Mouse (Mus musculus) ES-E14 (cell line): ENCODE data around the gene Itga6. TPM values are rescaled to one million over a fixed set of nuclear protein-coding genes. Genes with fewer than 3 reads are reported as not detected.
A peak's percentile ranks its signal among the peaks of the same experiment; 100 is the strongest.
"Not testable (repeated sequence)": the region's sequence is repeated elsewhere in the genome, so short reads cannot be mapped to it uniquely, and the experiment has no call there.

Experiments
- DNase-seq: peaks from one replicate; pipeline ENCODE4 v3.0.0-alpha.2; 2013; ENCODE audit warnings: low read depth, low spot score
- H3K27ac ChIP-seq: 2 replicates; pipeline ENCODE4 v1.5.1; 2012; ENCODE audit warnings: low read depth, mild to moderate bottlenecking, low read length, moderate library complexity, mixed read lengths; ENCODE audit not compliant: poor library complexity, insufficient read depth, severe bottlenecking
- H3K36me3 ChIP-seq: 2 replicates; pipeline ENCODE4 v1.6.1; 2012; ENCODE audit warnings: mild to moderate bottlenecking, low read length, moderate library complexity, mixed read lengths; ENCODE audit not compliant: control insufficient read depth, poor library complexity, insufficient read depth, severe bottlenecking
- H3K4me1 ChIP-seq, 2 experiments: fragments of 150-350 bp in 1 of 2; sonication (generic) in 1 of 2; 2 replicates each; pipeline ENCODE4 v1.6.1; 2012; ENCODE audit warnings: low read length in 2 of 2, mild to moderate bottlenecking in 1 of 2, mixed read lengths in 1 of 2; ENCODE audit not compliant: control insufficient read depth in 2 of 2, insufficient read depth in 2 of 2, poor library complexity in 1 of 2
- H3K4me3 ChIP-seq, 2 experiments: fragments of 150-350 bp in 1 of 2; sonication (generic) in 1 of 2; 2 replicates each; pipeline ENCODE4 v1.5.1; 2012; ENCODE audit warnings: low read length in 2 of 2, low read depth in 1 of 2, mild to moderate bottlenecking in 1 of 2, mixed read lengths in 1 of 2; ENCODE audit not compliant: insufficient read depth in 1 of 2, poor library complexity in 1 of 2, severe bottlenecking in 1 of 2
- H3K9ac ChIP-seq: 2 replicates; pipeline ENCODE4 v1.6.1; 2012; ENCODE audit warnings: low read depth, mild to moderate bottlenecking, low read length, mixed read lengths; ENCODE audit not compliant: poor library complexity, insufficient read depth, severe bottlenecking
- H3K9me3 ChIP-seq: fragments of 150-350 bp; sonication (generic); 2 replicates; pipeline ENCODE4 v1.6.1; 2012; ENCODE audit warnings: low read depth, mild to moderate bottlenecking, low read length; ENCODE audit not compliant: control insufficient read depth, insufficient read depth
- CHD2 ChIP-seq: IDR thresholded peaks from 2 replicates; pipeline ENCODE4 v1.6.1; 2014; ENCODE audit warnings: mild to moderate bottlenecking, low read depth, low read length, inconsistent platforms
- HCFC1 ChIP-seq: IDR thresholded peaks from 2 replicates; pipeline ENCODE4 v1.6.1; 2012; ENCODE audit warnings: low read length, inconsistent platforms, borderline replicate concordance; ENCODE audit not compliant: insufficient read depth
- MAFK ChIP-seq: IDR thresholded peaks from 2 replicates; pipeline ENCODE4 v1.6.1; 2014; ENCODE audit warnings: mild to moderate bottlenecking, low read depth, low read length, inconsistent platforms; ENCODE audit not compliant: insufficient read depth
- ZC3H11A ChIP-seq: IDR thresholded peaks from 2 replicates; pipeline ENCODE4 v1.6.1; 2012; ENCODE audit warnings: low read depth, mild to moderate bottlenecking, inconsistent platforms, low read length, borderline replicate concordance
- ZNF384 ChIP-seq: IDR thresholded peaks from 2 replicates; pipeline ENCODE4 v1.6.1; 2012; ENCODE audit warnings: low read depth, low read length, inconsistent platforms
- in situ Hi-C, 2 experiments: fragments of 600-800 bp; cut with MboI; formaldehyde crosslinking; loops; one replicate each; pipeline ENCODE4 v1.15.1; 2025; ENCODE audit warnings: low sequenced_read_pairs in 2 of 2, inconsistent platforms in 1 of 2; ENCODE audit not compliant: unreplicated experiment in 2 of 2
- total RNA-seq: library from RNA; depleted of rRNA; stranded (reverse); fragments of 300-350 nt; gene quantifications from 2 replicates; pipeline ENCODE4 v1.2.3, GENCODE M21; 2012

Gene Itga6
- total RNA-seq, 1 experiment, result 169 TPM

DNA sequence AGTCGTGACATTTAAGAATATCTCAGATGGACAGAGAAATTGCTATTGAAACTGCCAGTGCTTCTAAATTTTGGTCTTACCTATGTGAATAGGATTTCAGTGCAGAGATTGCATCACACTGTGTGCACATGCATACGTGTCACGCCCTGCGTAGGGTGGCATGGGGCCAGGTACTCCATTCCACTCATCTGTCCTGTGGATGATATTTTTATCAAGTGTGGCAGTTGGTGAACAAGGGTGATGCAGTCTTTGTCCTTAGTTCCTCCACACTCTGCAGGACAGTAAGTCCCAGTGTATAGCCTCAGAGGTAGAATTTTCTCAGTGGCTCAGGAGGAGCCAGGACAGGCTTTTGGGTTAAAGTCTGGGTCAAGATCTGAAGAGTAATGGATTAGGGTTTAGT is 90.8 kb downstream of the Itga6 start:
- H3K4me1 ChIP-seq, result no peaks in the 10 kb centered on the region
- in situ Hi-C loops, result loop anchor here (10.0 to 25.0 kb wide), 2 partner anchors 251 to 399 kb away; no protein-coding TSS in a partner anchor
- DNase-seq, result no peak
- no peaks in the 10 kb centered on the region for H3K9me3 ChIP-seq
- TF ChIP-seq HCFC1 (no peak), ZNF384 (no peak), MAFK (no peak), ZC3H11A (no peak), CHD2 (no peak)
- no peak overlapping the region for H3K9ac ChIP-seq
- no peak overlapping the region for H3K4me3 ChIP-seq
- H3K36me3 ChIP-seq, result peaks cover 21% of the 10 kb centered on the region
- no peak overlapping the region for H3K27ac ChIP-seq

DNA sequence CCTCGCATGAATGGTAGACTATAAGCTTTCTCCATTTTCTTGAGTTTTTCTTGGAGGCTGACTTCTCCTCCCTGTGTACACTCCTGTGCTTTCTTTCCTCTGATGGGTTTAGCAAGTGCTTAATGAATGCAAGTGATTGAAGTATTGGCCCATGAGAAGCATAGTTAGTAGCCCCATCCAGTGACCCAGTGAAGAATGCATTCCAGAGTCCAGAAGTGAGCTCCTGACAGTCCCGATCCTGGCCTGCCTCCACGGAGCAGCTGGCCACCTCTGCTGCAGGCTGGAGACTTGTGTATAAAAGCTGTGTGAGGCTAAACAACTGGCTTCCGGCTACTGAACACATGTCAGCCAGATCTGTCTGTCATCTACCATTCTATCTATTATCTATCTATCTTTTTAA is 91.8 kb downstream of the Itga6 start:
- DNase-seq, result no peak
- in situ Hi-C loops, result loop anchor here (10.0 to 25.0 kb wide), 2 partner anchors 252 to 400 kb away; no protein-coding TSS in a partner anchor
- TF ChIP-seq MAFK (no peak), ZC3H11A (no peak), ZNF384 (no peak), CHD2 (no peak), HCFC1 (no peak)
- H3K27ac ChIP-seq, result no peak overlapping the region
- no peak overlapping the region for H3K4me3 ChIP-seq
- H3K36me3 ChIP-seq, result peaks cover 24% of the 10 kb centered on the region
- H3K4me1 ChIP-seq, result no peaks in the 10 kb centered on the region
- H3K9me3 ChIP-seq, result no peaks in the 10 kb centered on the region
- H3K9ac ChIP-seq, result no peak overlapping the region

DNA sequence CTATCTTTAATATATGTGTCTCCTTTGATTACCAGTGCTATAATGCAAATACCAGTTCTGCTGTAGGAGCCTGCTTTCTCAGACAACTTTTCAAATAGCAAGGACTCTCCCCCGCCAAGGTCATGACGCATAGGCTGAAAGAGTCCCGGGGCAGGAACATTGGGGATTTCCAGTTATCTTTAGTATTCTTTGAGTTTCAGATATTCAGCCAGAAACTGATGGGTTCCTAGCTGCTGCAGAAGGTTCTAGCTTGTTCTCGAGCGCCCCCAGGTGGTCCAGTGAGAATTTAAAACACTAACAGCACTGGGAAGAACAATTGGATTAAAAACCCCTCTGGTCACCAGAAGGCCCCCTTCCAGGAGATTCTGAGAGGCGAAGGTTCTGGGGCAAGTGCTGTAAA is 92.4 kb downstream of the Itga6 start:
- no peak overlapping the region for H3K9ac ChIP-seq
- TF ChIP-seq ZC3H11A, result no peak
- peaks cover 28% of the 10 kb centered on the region for H3K36me3 ChIP-seq
- DNase-seq, result peak; percentile 60
- no peaks in the 10 kb centered on the region for H3K9me3 ChIP-seq
- H3K4me3 ChIP-seq, result no peak overlapping the region
- no peak overlapping the region for H3K27ac ChIP-seq
- H3K4me1 ChIP-seq, result no peaks in the 10 kb centered on the region
- in situ Hi-C loops, result loop anchor here (10.0 to 25.0 kb wide), 2 partner anchors 253 to 400 kb away; no protein-coding TSS in a partner anchor

DNA sequence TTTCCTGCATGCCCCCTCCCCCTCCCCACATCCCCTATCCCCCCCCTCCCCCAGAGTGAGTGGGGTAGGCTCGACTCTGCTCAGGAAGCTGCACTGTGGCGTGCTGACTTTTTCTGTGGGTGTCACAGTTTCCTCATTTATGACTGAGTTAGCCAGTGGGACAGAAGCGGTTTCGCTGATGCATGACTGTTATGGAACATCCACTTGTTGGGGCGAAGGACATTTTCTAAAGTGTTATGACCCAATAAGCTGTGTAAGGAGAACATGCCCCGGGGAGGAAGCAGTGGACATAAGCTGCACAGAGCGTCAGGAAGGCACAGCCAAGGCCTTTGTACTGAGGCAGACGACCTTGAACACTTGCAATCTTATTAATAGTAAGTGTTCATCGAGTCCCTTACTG is 97.9 kb downstream of the Itga6 start:
- in situ Hi-C loops, result loop anchor here in 1 of 2 experiments (25.0 kb wide), 1 partner anchor 406 kb away; no protein-coding TSS in a partner anchor
- Histone ChIP-seq H3K27ac (no peak overlapping the region), H3K4me1 (no peaks in the 10 kb centered on the region), H3K36me3 (peaks cover 49% of the 10 kb centered on the region), H3K4me3 (no peak overlapping the region), H3K9me3 (no peaks in the 10 kb centered on the region), H3K9ac (no peak overlapping the region)
- no peak for DNase-seq
- TF ChIP-seq MAFK (no peak), ZNF384 (no peak), HCFC1 (no peak), CHD2 (no peak), ZC3H11A (no peak)

DNA sequence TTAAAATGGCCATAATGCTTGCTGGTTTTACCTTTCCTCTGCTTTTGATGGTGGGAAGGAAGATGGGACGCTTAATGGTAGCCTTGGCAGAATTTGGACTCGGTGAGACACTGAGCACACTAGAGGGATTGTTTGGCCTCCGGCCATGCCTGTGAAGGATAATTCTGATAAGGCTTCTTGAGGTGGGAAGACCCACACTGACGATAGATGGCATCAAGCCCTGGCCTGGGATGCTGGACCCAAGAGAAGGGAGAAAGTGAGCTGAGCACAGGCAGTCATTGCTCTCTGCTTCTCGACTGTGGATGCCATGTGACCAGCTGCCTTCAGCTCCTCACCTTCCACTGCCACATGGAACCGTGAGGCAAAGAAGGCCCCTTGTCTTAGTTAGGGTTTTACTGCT is 99.5 kb downstream of the Itga6 start:
- TF ChIP-seq MAFK (no peak), ZC3H11A (no peak), ZNF384 (no peak), HCFC1 (no peak), CHD2 (no peak)

DNA sequence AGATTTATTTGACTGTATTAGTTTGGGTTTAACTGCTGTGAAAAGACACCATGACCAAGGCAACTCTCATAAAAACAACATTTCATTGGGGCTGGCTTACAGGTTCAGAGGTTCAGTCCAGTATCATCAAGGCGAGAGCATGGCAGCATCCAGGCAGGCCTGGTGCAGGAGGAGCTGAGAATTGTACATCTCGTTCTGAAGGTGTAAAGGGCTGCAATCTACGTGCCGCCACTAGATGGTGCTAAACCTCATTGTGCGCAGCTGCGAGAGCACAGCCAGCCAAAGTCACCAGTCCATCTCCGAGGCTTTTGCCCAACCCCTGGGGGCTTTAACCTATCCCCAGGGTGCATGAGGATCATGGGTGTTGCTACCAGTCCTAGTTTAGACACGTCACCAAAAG is 106.7 kb downstream of the Itga6 start:
- H3K27ac ChIP-seq, H3K9ac ChIP-seq, H3K36me3 ChIP-seq, DNase-seq, H3K4me3 ChIP-seq, H3K9me3 ChIP-seq, in situ Hi-C loops, H3K4me1 ChIP-seq: not testable (repeated sequence)

More for the DNA sequence above, 99.5 kb downstream of the Itga6 start:
- no peaks in the 10 kb centered on the region for H3K4me1 ChIP-seq
- no peak overlapping the region for H3K4me3 ChIP-seq
- no peak for DNase-seq
- H3K36me3 ChIP-seq, result peaks cover 43% of the 10 kb centered on the region
- no peak overlapping the region for H3K27ac ChIP-seq
- no peak overlapping the region for H3K9ac ChIP-seq
- in situ Hi-C loops, result loop anchor here in 1 of 2 experiments (25.0 kb wide), 1 partner anchor 408 kb away; no protein-coding TSS in a partner anchor
- H3K9me3 ChIP-seq, result no peaks in the 10 kb centered on the region
